Mouse (Mus musculus) liver, postnatal 0 days (tissue): ENCODE measurements around the gene Uvrag. TPM values are rescaled to one million over a fixed set of nuclear protein-coding genes. Genes with fewer than 3 reads are reported as not detected.
A peak's percentile ranks its signal among the peaks of the same experiment; 100 is the strongest.

ENCODE experiments used
- ATAC-seq: fragments of 200-750 bp; cut with Nextera tagmentation; 2 replicates; pipeline ENCODE4 v1.8.0; 2017; ENCODE audit warnings: mild to moderate bottlenecking, moderate library complexity
- DNase-seq: peaks from one replicate; pipeline ENCODE4 v3.0.0-alpha.2; 2016
- H3K27ac ChIP-seq: fragments of 300-500 bp; sonication (generic); 2 replicates; pipeline ENCODE4 v1.5.1; 2014; ENCODE audit warnings: antibody characterized with exemption, moderate library complexity, mild to moderate bottlenecking, low read depth
- H3K27me3 ChIP-seq: fragments of 300-500 bp; sonication (generic); 2 replicates; pipeline ENCODE4 v1.6.1; 2014; ENCODE audit warnings: low read length, control low read depth, mixed read lengths; ENCODE audit not compliant: insufficient read depth
- H3K36me3 ChIP-seq: fragments of 300-500 bp; sonication (generic); replicated peaks from 2 replicates; pipeline ENCODE4 v1.6.1; 2014; ENCODE audit warnings: mild to moderate bottlenecking, control low read depth, low read length, moderate library complexity, mixed read lengths; ENCODE audit not compliant: insufficient read depth
- H3K4me1 ChIP-seq: fragments of 300-500 bp; sonication (generic); 2 replicates; pipeline ENCODE4 v1.6.1; 2014; ENCODE audit warnings: antibody characterized with exemption, mild to moderate bottlenecking, control low read depth; ENCODE audit not compliant: insufficient read depth
- H3K4me2 ChIP-seq: fragments of 300-500 bp; sonication (generic); 2 replicates; pipeline ENCODE4 v1.6.1; 2014; ENCODE audit warnings: low read depth, mild to moderate bottlenecking, low read length, moderate library complexity, mixed read lengths
- H3K4me3 ChIP-seq: fragments of 300-500 bp; sonication (generic); 2 replicates; pipeline ENCODE4 v1.5.1; 2014; ENCODE audit warnings: low read depth, low read length
- H3K9ac ChIP-seq: fragments of 300-500 bp; sonication (generic); replicated peaks from 2 replicates; pipeline ENCODE4 v1.6.1; 2014; ENCODE audit warnings: mild to moderate bottlenecking, moderate library complexity
- H3K9me3 ChIP-seq: fragments of 300-500 bp; sonication (generic); 2 replicates; pipeline ENCODE4 v1.6.1; 2016; ENCODE audit warnings: mild to moderate bottlenecking, control low read depth, low read length, mixed read lengths
- CTCF ChIP-seq: sonication (generic); IDR thresholded peaks from 2 replicates; pipeline ENCODE4 v1.5.1; 2016; ENCODE audit warnings: antibody characterized with exemption, low read depth
- EP300 ChIP-seq: IDR thresholded peaks from 2 replicates; pipeline ENCODE4 v1.6.1; 2016; ENCODE audit warnings: antibody characterized with exemption, low read depth, mild to moderate bottlenecking
- WGBS: fragments of 180-500 bp; shearing (Covaris S2); extraction: QIAGEN DNeasy Blood & Tissue Kit; methylation state at CpG from one replicate; pipeline ENCODE4 v1.1.7; 2014; ENCODE audit not compliant: insufficient replicate concordance; 5-methylcytosine and 5-hydroxymethylcytosine counted together
- polyA plus RNA-seq: library from polyadenylated mRNA; unstranded; fragments of >200 nt; fragmentation: Nextera tagmentation; extraction: Ambion mirVana; gene quantifications from 2 replicates; pipeline ENCODE4 v1.2.1, GENCODE M21; 2015

Uvrag gene
- polyA plus RNA-seq, 1 experiment from 2014 or later, result 11.9 TPM

- Histone ChIP-seq H3K9ac (no peak overlapping the region), H3K4me3 (no peak overlapping the region), H3K36me3 (no peaks in the 10 kb centered on the region), H3K27me3 (no peaks in the 10 kb centered on the region), H3K27ac (no peak overlapping the region), H3K4me1 (peaks cover 4% of the 10 kb centered on the region), H3K9me3 (no peaks in the 10 kb centered on the region), H3K4me2 (no peak overlapping the region)
- DNase-seq (no peak), ATAC-seq (no peak)
- TF ChIP-seq EP300, result no peak
- TF ChIP-seq CTCF, result no peak
- 82% methylated on average over 18 of the region's 18 CpGs for WGBS
These were observed 287.8 kb downstream of the Uvrag start for GRCm38 (mm10) chr7:98852950-98853650.

- DNase-seq (no peak), ATAC-seq (no peak)
- Histone ChIP-seq H3K4me1 (peaks cover 4% of the 10 kb centered on the region), H3K4me2 (no peak overlapping the region), H3K4me3 (no peak overlapping the region), H3K27me3 (no peaks in the 10 kb centered on the region), H3K27ac (no peak overlapping the region), H3K9me3 (no peaks in the 10 kb centered on the region), H3K36me3 (no peaks in the 10 kb centered on the region), H3K9ac (no peak overlapping the region)
- 57% methylated on average over 9 of the region's 9 CpGs for WGBS
- TF ChIP-seq CTCF (no peak), EP300 (no peak)
These were observed 289.7 kb downstream of the Uvrag start for GRCm38 (mm10) chr7:98851220-98851619.

- ATAC-seq, result no peak
These were observed 290.6 kb downstream of the Uvrag start for GRCm38 (mm10) chr7:98850388-98850787.

GRCm38 (mm10) chr7:98848899-98849640 is 291.9 kb downstream of the Uvrag start:
- ATAC-seq (peak; percentile 86), DNase-seq (peak; percentile 42)
- H3K9ac ChIP-seq, result no peak overlapping the region
- WGBS, result 29% methylated on average over 8 of the region's 8 CpGs
- no peaks in the 10 kb centered on the region for H3K36me3 ChIP-seq
- no peaks in the 10 kb centered on the region for H3K27me3 ChIP-seq
- peaks cover 4% of the 10 kb centered on the region for H3K4me1 ChIP-seq
- TF ChIP-seq CTCF, result no peak
- TF ChIP-seq EP300, result no peak
- H3K9me3 ChIP-seq, result no peaks in the 10 kb centered on the region
- no peak overlapping the region for H3K4me3 ChIP-seq
- no peak overlapping the region for H3K4me2 ChIP-seq
- no peak overlapping the region for H3K27ac ChIP-seq

More at GRCm38 (mm10) chr7:98850388-98850787, 290.6 kb downstream of the Uvrag start:
- Histone ChIP-seq H3K4me2 (no peak overlapping the region), H3K4me1 (peaks cover 4% of the 10 kb centered on the region), H3K36me3 (no peaks in the 10 kb centered on the region), H3K27ac (no peak overlapping the region), H3K4me3 (no peak overlapping the region), H3K27me3 (no peaks in the 10 kb centered on the region), H3K9ac (no peak overlapping the region), H3K9me3 (no peaks in the 10 kb centered on the region)
- 72% methylated on average over 5 of the region's 5 CpGs for WGBS
- DNase-seq, result no peak
- TF ChIP-seq EP300, result no peak
- TF ChIP-seq CTCF, result no peak

GRCm38 (mm10) chr7:98843649-98844048 is 297.3 kb downstream of the Uvrag start:
- no peak for ATAC-seq
- WGBS, result 67% methylated on average over 7 of the region's 7 CpGs
- Histone ChIP-seq H3K9me3 (no peaks in the 10 kb centered on the region), H3K36me3 (no peaks in the 10 kb centered on the region), H3K4me3 (no peak overlapping the region), H3K9ac (no peak overlapping the region), H3K27me3 (peaks cover 34% of the 10 kb centered on the region), H3K27ac (no peak overlapping the region), H3K4me2 (no peak overlapping the region), H3K4me1 (peaks cover 3% of the 10 kb centered on the region)
- TF ChIP-seq CTCF (no peak), EP300 (no peak)
- no peak for DNase-seq

- ATAC-seq (no peak), DNase-seq (no peak)
- TF ChIP-seq EP300 (no peak), CTCF (no peak)
- no peaks in the 10 kb centered on the region for H3K36me3 ChIP-seq
- peaks cover 6% of the 10 kb centered on the region for H3K4me1 ChIP-seq
- H3K4me2 ChIP-seq, result no peak overlapping the region
- no peak overlapping the region for H3K27ac ChIP-seq
- WGBS, result 72% methylated on average over 3 of the region's 3 CpGs
- H3K4me3 ChIP-seq, result no peak overlapping the region
- peaks cover 41% of the 10 kb centered on the region for H3K27me3 ChIP-seq
- H3K9ac ChIP-seq, result no peak overlapping the region
- no peaks in the 10 kb centered on the region for H3K9me3 ChIP-seq
These were observed 297.9 kb downstream of the Uvrag start for GRCm38 (mm10) chr7:98842997-98843396.
